Mouse (Mus musculus) neural tube, embryonic 13.5 days (tissue): Measurements from ENCODE around the gene Btbd6. TPM values are rescaled to one million over a fixed set of nuclear protein-coding genes. Genes with fewer than 3 reads are reported as not detected.

Experiments used
- polyA plus RNA-seq: library from polyadenylated mRNA; unstranded; fragments of >200 nt; fragmentation: Nextera tagmentation; extraction: Ambion mirVana; gene quantifications from 2 replicates; pipeline ENCODE4 v1.2.1, GENCODE M21; 2015

Btbd6 gene
- polyA plus RNA-seq, 1 experiment from 2014 or later: 41.4 TPM

Other genes with a start within 250 kb of the Btbd6 start
- gene Pld4, start 215.8 kb upstream of the Btbd6 start, polyA plus RNA-seq: 6.7 and 8.6 TPM in 2 replicates
- 2.8 and 2.9 TPM in 2 replicates for gene Ahnak2, start 173.8 kb upstream of the Btbd6 start, polyA plus RNA-seq
- 20.2 and 21.1 TPM in 2 replicates for gene Clba1, start 167.5 kb upstream of the Btbd6 start, polyA plus RNA-seq
- 46.9 and 56.1 TPM in 2 replicates for gene Cdca4, start 147.1 kb upstream of the Btbd6 start, polyA plus RNA-seq
- not detected in 2 replicates for gene Gpr132, start 108.3 kb upstream of the Btbd6 start, polyA plus RNA-seq
- 8.6 and 9.6 TPM in 2 replicates for gene Jag2, start 46.7 kb upstream of the Btbd6 start, polyA plus RNA-seq
- gene Nudt14, start 34.4 kb upstream of the Btbd6 start, polyA plus RNA-seq: 55.1 and 74.8 TPM in 2 replicates
- gene Brf1, start 24.2 kb downstream of the Btbd6 start, polyA plus RNA-seq: 55.8 and 55.9 TPM in 2 replicates
- gene Pacs2, start 38.0 kb downstream of the Btbd6 start, polyA plus RNA-seq: 26.1 and 27.8 TPM in 2 replicates
- not detected in 2 replicates for gene Tex22, start 98.0 kb downstream of the Btbd6 start, polyA plus RNA-seq
- 14.8 and 15.1 TPM in 2 replicates for gene Mta1, start 121.8 kb downstream of the Btbd6 start, polyA plus RNA-seq
- 301 and 350 TPM in 2 replicates for gene Crip2, start 163.8 kb downstream of the Btbd6 start, polyA plus RNA-seq
- gene Crip1, start 169.8 kb downstream of the Btbd6 start, polyA plus RNA-seq: 66.3 and 74.9 TPM in 2 replicates
- gene Tedc1, start 179.9 kb downstream of the Btbd6 start, polyA plus RNA-seq: 17.1 and 18.7 TPM in 2 replicates
- 33.5 and 33.9 TPM in 2 replicates for gene Tmem121, start 209.4 kb downstream of the Btbd6 start, polyA plus RNA-seq